Mouse (Mus musculus): ENCODE data around the gene Hsd17b2.

- TF ChIP-seq CTCF (IDR thresholded peaks at IDR 0.05; ENCODE audit: extremely low read depth, insufficient read depth, insufficient read length, insufficient replicate concordance), result no peak
- no peak for TF ChIP-seq POLR2A (IDR thresholded peaks at IDR 0.05; ENCODE audit: low read depth, low read length)
Measured at GRCm38 (mm10) chr8:117683925-117684472, 17.7 kb upstream of the Hsd17b2 start.
